Mouse (Mus musculus) monocyte, adult 5-6 weeks (primary cell): ENCODE results near the gene Dclre1b. TPM values are rescaled to one million over a fixed set of nuclear protein-coding genes. Genes with fewer than 3 reads are reported as not detected.
"Not testable (repeated sequence)": the region's sequence is repeated elsewhere in the genome, so short reads cannot be mapped to it uniquely, and the experiment has no call there.

Experiments used
- ATAC-seq: fragments of 153-309, 156-312 bp; replicated peaks from 2 replicates; pipeline ENCODE4 v1.8.0; 2017; ENCODE audit warnings: mild to moderate bottlenecking; ENCODE audit not compliant: low TSS enrichment, insufficient number of reproducible peaks, severe bottlenecking, poor library complexity, low FRiP score
- total RNA-seq: library from RNA; stranded (forward); fragments of 200-1000, 200-491, 200-594 nt; gene quantifications from 3 replicates; pipeline ENCODE4 v1.2.3, GENCODE M21; 2017

Gene Dclre1b
- total RNA-seq, result 13.7 to 24.6 TPM (median 14.9 TPM) in 3 replicates

DNA sequence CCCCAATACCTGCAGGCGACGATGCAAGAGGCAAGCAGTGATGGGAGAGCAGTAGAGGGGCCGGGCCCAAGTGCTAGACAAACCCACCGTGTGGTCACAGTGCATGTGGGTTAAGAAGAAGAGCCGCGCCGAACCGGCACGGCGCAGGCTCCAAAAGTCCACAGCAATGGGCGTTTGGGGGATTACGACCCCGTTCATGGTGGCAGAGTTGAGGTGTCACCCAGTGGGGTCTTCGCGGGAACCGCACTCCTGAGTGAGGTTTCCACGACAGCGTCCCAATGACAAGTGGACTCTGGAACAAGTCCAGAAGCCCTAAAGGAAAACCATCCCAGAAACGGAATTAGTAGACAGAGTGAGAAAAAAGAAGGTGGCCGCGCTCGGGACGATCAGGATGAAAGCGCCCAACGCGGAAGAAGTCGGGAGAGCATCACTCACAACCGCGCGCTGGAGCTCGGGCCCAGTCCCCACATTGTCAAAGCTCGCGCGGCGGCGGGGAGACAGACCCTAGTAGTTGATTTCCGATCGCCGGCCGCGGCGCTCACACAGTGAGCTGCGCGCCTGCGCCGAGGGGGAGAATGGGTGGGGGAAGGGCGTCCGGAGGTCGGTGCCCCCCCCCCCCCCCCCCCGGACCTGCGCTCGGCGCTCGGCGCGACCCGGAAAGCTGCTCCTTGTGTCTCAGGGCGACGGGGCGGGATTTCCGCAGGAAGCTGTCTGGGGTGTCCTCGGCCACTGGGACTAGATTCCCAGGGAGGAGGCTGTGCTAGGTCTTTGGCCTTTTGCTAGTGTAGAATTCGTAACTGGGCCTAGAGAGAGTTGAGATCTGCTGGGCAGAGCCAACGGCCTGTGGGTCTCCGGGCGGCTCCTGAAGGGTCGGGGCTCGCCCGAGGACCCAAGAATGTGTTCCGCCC is at the start of gene Dclre1b, which contains the start of the genes Ap4b1 and Gm43064:
Dclre1b (minus strand) TSS at position 554 of the 908 bp plus-strand sequence.
Ap4b1 (plus strand) TSS at position 630 of the 908 bp plus-strand sequence.
Gm43064 (plus strand) TSS at position 683 of the 908 bp plus-strand sequence.
- peak; percentile 84 for ATAC-seq

GRCm38 (mm10) chr3:103857977-103858563 is 48.8 kb upstream of the Dclre1b start:
- no peak for ATAC-seq

DNA sequence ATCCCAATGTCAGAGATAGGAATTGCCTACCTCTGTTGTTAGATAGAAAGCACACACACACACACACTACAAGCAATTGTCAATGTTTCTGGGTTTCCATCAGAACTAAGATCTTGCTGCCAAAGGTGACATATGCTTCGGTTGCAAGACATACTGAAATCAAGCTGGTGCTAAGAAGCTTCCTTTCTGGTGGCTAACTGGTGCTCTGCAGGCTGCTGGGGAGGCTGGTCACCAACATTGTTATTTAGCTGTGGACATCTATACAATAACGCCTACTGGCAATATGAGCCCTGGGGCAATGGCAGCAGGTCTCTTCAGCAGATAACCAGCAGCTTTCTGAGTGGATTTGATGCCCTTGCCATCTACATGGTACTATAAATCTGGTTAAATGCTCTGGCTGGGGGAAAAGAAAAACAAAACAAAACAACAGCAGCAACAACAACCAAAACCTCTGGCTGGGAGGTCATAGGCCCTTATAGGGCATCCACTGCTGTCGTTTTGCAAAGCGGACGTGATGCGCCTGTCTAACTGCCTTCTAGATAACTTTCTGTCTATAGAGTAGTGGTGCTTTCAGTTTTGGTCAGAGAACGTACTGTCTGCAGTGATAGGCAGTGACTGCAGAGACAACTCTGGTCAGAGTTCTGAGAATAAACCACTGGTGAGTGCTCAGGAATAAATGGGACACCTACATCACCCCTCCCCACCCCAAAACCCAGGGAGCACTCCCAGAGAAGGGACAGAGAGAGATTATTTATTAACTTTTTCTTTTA is 48.0 kb upstream of the Dclre1b start:
- ATAC-seq, result peak; percentile 32; the same call in 1 of the 2 replicates

DNA sequence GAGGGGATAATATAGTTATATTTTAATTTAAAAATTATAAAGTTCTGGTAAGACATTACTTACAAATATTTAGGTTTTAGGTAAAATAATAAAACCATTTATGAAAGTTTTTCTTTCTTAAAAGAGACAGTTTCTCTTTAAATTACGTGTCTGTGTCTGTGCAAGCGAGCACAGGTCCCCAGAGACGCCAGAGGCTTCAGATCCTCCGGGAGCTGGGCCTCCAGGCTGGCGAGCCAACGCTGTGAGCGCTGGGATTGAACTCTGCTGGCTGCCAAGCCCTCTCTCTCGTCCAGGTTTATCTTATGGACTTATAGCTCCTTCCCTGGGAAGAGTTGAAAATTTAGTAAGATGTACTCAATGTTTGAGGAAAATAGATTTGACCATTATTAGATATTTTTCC is 44.6 kb upstream of the Dclre1b start:
- ATAC-seq, result no peak

DNA sequence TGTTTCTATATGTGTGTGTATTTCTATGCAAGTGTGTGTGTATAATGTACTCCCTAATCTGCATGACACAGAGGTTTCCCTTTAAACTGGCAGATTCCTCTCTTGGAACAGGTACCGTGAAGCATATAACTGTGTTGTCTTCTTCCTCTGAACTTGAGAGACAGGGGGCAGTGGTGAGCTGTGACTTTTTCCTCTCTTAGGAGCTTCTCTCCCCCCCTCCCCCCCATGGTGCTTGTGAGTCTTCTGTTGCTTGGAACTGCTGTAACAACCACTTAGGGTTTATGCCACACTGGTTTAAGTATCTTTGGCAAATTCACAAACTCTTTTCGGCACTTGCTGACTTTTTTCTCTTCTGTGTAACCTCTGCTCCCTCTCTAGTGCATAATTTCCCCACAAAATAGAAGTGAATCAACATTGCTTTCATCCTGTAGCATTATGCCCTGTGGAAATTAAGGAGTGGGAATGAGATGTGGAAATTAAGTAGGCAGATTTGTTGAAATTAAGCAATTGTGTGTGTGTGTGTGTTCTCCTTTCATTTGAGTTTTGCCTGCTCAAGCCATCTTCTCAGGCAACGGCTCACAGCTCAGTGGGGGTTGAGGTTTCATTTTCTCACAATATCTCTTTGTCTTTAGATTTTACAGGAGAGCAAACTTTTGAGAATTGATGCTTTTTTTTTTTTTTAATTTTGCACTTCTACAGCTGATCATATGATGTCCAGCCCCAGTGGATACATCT is 43.5 kb upstream of the Dclre1b start:
- peak; percentile 69; the same call in 1 of the 2 replicates for ATAC-seq

DNA sequence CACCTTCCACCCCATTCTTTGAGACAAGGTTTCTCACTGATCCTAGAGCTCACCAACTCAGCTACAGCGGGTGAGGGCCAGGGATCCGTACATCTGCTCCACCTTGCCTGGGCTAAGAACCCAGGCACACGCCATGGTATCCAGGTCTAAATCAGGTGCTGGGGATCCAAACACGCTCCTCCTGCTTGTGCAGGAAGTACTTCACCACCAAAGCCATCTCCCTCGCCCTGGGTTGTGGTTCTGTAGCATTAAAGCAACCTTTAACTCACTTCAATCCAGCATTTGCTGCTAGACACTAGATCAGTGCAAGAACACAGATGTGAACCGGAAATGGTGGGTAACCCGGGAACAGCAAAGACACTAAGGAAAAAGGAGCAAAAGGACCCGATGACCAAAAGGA is 42.6 kb upstream of the Dclre1b start:
- ATAC-seq, result no peak

GRCm38 (mm10) chr3:103851481-103851880 is 42.2 kb upstream of the Dclre1b start:
- ATAC-seq, result no peak

GRCm38 (mm10) chr3:103850644-103851363 is 41.6 kb upstream of the Dclre1b start:
- ATAC-seq, result 0 out of 2 replicates have a peak, but pooled peaks have one; percentile 24

DNA sequence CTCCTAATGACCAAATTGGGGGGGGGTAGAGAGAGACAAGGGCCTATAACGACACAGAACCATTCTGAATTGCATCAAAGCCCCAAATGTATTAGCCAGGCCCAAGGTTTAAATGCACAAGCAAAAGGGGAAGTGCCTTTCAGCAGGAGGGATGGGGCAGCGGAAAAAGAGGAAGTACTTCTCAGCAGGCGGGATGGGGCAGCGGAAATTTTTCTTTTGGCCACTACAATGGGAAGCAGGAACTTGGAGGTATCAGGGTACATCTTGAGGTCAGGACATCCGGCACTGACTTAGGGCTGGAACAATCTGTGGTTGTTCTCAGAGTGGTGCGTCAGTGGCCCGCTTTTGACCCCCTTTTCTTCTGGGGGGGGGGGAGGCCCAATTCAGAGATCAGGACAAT is 31.7 kb upstream of the Dclre1b start:
- not testable (repeated sequence) for ATAC-seq

- ATAC-seq, result not testable (repeated sequence)
Observed at GRCm38 (mm10) chr3:103840195-103840594, 31.0 kb upstream of the Dclre1b start.

DNA sequence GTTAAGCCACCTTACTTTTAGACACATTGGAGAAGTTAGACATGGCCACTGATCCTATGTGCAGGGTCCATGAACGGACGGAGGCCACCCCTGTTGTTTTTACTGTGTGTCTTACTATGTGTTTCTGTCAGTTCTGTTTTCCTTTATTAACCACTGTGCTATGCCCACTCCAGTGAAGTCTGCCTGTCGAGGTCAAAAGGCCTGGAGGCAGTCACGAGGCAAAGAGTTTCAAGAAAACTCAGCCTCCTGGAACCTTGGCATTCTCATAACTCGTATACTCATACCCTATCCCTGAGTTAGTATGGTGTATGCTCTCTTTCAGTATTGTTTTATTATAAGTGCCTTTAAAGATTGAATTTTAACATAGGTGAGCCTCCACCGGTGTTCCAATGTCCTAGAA is 30.5 kb upstream of the Dclre1b start:
- no peak for ATAC-seq

GRCm38 (mm10) chr3:103836453-103836852 is 27.2 kb upstream of the Dclre1b start:
- no peak for ATAC-seq

- no peak for ATAC-seq
Observed at GRCm38 (mm10) chr3:103835951-103836310, 26.7 kb upstream of the Dclre1b start.

DNA sequence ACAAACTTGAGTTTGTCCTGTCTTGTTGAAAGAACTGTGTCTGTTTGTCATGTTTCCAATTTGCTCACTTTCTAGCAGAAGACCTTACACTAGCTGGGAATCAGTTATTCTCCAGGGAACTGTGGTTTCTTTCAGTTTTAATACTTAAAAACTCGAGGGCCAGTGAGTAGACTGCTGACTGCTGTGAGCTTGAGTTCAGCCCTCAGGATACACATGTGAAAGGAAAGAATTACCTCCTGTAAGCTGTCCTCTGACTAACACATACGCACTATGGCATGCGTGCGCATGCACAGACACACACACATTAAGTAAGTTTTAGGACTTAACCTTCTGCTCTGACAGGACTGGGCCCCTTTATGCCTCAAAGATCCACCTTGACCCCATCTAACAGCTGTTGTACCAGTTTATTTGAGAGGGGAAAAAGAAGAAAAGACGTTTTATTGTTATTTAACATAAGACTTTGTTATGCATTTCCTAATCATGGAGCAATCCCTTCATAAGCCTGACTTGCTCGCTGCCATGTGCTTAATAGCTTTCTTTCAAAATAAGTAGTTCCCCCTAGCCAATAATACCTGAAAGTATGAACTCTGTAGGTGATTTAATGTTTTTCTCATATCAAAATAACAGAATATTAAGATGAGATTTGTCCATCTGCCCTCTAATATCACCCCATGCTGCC is 26.2 kb upstream of the Dclre1b start:
- ATAC-seq, result no peak

DNA sequence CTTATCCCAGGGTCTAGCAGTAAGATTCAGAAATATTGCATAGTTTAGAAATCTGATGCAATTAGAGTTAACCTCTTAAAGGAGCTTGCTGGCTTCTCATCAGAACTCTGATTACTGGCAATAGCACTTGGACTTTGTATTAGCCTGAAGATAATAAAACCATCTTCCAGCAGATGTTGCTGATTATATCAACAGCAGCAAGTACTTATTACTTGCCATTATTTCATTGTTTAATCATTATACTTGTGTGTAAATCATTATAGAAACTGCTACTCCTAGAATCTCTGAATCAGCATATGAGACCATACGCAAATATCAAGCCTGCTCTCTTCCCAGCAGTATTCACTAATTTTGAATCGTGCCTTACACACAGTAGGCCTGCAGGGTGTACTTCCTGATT is 24.8 kb upstream of the Dclre1b start:
- ATAC-seq, result no peak

GRCm38 (mm10) chr3:103832426-103832825 is 23.2 kb upstream of the Dclre1b start, which contains the start of gene Bcl2l15:
Gene Bcl2l15, plus strand, starts transcription at chr3:103832601.
- no peak for ATAC-seq

DNA sequence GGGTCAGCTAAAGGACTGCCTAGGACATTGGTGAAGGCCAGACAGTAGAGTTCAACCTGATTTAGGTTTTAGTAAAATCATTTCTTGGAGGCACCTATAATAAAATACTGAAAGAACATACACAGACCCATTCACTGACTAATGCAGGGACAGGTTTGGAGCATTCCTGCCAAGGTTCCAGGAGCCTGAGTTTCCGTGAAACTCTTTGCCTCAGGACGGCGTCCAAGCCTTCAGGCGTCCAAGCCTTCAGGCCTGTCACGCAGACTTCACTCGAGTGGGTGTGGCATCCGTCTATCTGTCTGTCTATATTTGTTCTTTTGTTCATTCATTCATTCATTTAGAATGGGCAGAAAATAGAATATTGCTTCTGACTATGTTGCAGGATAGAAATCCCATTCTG is 21.9 kb upstream of the Dclre1b start:
- ATAC-seq, result no peak
